Mouse (Mus musculus) yolk sac, embryonic 10.5 days (tissue): ENCODE data around the gene Yipf3.

ENCODE experiments used
- DNase-seq: peaks from one replicate; pipeline ENCODE4 v3.0.0-alpha.2; 2017; ENCODE audit warnings: low spot score

Gene Yipf3

DNA sequence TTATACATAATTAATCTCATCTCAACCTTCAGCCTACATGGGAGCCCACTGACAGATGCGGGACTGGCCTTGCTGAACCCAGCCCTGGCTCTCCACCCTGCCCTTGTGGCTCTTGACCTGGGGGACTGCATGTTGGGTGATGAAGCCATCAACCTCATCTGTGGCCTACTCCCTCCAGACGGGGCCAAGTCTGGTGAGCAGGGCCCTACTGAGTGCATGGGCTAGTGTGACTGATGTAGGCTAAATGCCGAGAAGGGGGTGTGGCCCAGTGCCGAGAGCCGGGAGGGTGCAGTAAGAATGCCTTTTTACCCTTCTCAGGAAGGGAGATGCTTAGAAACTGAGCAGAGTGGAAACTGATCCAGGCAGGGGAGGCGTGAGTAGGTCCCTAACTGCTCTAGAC, 7.3 kb downstream of the Yipf3 start:
- no peak for DNase-seq

- DNase-seq = no peak
These were observed 10.6 kb downstream of the Yipf3 start for GRCm38 (mm10) chr17:46258279-46259053.

DNA sequence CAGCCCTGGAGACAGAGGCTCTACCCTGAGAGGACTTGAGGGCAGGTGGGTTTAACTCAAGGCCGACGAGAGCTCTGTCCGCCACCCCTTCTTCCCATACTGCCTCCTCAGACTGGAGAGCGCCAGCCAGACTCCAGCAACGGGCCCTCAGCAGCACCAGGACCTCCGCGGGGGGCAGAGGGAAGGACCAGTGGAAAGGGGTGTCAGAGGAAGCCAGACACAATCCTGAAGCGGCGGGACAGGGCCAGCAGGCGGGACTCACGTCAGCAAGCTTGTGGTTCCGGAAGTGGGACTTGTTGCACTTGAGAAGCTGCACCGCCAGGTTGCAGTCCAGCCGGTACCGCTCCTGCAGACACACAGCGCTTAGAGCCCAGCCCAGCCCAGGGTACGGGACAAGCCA, 11.8 kb downstream of the Yipf3 start:
- no peak for DNase-seq

GRCm38 (mm10) chr17:46262201-46262694, 14.4 kb downstream of the Yipf3 start:
- no peak for DNase-seq

DNA sequence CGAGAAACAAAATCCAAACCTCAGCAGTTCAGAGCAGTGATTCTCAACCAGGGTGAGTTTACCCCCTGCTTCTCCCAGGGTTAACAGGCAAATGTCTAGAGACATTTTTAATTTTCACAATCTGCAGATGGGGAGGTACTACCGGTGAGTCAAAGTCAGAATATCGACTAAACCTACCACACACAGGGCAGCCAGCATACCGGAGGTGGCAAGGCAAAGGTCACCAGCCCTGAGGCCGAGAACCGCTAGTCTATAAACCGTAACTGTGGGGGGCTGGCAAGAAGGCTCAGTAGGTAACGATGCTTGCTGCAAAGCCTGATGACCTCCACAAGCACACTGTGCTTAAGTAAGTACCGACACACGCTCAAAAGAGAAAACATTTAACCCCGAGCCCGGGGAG, 17.6 kb downstream of the Yipf3 start:
- no peak for DNase-seq

- DNase-seq = peak; percentile 65
These were observed 18.2 kb downstream of the Yipf3 start for GRCm38 (mm10) chr17:46265918-46266618.

- DNase-seq = peak; percentile 63
These were observed 19.1 kb downstream of the Yipf3 start for GRCm38 (mm10) chr17:46266986-46267385.

GRCm38 (mm10) chr17:46267511-46267910, 19.6 kb downstream of the Yipf3 start:
- DNase-seq = no peak

GRCm38 (mm10) chr17:46268026-46268720, 20.3 kb downstream of the Yipf3 start:
- DNase-seq = peak; percentile 53

- DNase-seq = no peak
These were observed 22.1 kb downstream of the Yipf3 start for GRCm38 (mm10) chr17:46269771-46270534.

DNA sequence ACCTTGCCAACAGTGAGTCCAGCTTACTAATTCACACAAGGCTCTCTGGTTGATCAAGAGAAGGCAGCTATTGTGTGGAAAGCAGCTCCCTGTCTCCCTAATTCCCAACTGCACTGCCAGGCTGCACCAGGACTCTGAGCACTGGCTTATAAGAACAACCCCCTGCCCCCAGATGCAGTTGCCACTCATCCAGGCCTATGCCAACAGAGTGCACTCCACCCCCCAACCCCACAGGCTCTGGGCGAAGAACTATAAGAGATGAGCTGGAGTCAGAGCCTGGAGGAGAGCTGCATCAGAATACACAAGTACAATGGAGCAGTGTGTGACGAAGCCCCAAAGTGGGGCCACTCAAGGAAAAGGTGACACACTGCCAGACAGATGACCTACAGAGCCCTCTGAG, 24.2 kb downstream of the Yipf3 start:
- no peak for DNase-seq

DNA sequence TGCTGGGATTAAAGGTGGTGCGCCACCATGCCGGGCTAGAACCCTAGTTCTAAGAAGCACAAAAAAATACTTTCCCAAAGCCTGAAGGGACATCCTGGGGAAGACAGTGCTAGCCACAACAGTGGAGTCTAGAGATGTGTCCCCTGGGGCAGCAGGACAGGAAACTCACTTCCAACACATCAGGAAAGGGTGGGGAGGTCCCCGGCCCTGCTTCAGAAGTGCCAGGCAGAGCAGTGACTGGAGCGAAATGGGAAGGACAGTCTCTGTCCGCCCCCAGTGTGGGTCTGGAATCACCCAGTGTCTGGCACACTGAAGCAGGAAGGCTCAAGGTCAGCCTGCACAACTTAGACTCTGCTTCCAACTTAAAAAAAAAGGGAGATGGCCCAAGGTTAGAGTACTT, 24.8 kb downstream of the Yipf3 start:
- no peak for DNase-seq

GRCm38 (mm10) chr17:46273803-46274236, 25.9 kb downstream of the Yipf3 start:
- DNase-seq = no peak

DNA sequence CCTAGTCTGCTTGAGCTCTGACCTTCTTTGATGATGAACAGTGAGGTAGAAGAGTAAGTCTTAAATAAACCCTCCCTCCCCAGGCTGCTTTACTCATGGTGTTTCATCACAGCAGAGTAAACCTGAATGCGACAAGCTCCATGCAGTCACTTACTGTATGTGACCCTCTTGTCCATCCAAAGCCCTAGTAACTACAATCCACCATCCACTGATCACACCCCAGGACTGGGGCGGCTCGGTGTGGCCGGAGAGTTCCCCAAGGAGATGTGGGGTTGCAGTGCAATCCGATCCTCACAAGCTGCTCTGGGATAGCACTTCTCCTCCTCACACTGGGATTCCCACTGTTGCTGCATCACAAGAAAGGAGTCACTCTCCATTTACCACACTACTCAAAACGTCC, 26.6 kb downstream of the Yipf3 start:
- no peak for DNase-seq

GRCm38 (mm10) chr17:46275034-46275433, 27.2 kb downstream of the Yipf3 start:
- no peak for DNase-seq

DNA sequence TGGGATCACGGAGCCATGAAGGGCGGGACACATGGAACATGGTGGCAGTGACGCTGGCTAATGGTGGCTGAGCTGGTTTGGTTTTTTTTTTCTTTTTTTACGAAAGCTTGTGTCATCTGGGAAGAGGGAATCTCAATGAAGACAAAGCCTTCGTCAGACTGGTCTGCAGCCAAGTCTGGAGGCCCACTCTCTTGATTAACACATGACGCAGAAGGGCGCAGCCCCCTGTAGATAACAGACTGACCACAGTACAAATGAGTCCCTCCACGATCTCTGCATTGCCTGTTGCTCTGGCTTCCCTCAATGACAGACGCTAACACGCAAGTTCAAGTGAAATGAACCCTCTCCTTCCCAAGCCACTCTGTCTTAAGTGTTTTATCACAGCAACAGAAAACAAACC, 27.6 kb downstream of the Yipf3 start:
- no peak for DNase-seq

DNA sequence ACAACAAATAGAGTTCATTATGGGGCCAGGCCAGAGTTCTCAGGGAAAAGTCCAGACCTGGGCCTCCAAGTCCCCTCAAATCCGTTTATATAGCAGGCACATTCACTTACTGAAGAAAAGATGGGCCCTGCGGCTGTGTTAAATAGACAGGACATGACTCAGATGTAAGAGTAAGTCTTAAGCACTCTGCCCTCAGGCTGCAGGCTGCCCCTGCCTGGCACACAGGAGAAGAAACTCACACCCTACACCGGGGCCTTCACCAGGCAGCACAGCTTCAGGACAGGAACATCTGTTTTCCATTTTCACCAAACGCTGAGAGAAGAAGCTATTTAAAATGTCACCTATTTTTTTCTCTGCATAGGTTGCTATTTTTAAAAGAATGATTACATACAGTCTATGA, 29.7 kb downstream of the Yipf3 start:
- DNase-seq = no peak

DNA sequence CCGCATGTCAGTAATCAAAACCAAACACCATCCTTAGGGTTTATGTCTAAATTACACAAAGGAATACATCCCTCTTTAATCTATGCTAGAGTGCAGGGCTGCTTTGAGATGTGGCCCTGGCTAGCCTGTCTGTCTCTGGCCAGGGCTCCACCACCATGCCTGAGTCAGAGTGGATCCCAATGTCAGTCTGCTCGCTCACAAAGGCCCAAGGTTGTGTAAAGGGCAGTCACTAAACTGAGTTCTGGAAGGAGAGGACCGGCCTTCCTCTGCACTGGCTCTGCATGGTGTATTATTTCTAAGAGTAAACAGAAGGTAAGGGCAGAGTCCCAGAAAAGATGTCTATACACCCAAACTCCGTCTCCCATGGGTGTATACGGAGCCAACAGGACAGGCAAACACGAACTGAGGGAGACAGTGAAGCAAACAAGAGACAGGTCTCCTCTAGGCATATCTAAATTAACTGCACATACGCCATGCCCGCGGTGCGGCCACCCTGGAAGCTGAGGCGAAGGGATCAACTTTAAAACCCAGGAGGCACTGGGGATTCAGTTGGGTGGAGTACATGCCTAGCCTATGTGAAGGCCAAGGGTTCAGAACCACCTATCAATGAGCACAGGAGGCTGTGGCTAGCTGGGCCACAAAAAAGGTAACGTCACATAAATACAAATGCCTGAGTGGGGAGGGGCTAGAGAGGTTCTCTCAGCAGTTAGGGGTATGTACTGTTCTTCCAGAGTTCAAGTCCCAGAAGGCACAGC, 30.3 kb downstream of the Yipf3 start:
- DNase-seq = no peak

GRCm38 (mm10) chr17:46282483-46283123, 34.7 kb downstream of the Yipf3 start, which contains the start of gene Tjap1:
Gene Tjap1, minus strand, starts transcription at chr17:46283026.
- peak; percentile 95 for DNase-seq

DNA sequence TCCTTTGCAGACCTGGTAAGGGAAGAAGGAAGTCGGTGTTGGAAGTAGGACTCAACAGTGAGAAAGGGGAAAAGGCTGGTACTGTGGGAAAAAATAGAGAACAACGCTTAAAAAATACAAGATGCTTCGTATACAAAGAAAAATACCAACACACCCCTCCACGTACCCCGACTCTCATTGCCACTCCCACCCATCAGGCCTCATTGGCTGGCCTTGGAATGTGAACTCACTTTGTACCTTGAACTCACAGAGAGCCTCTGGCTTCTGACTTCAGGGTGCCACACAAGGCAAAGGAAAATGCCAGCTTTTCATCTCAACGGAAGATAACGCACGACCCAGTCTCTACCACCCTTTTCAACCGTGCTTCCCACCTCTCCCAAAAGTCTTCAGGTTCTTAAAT, 35.3 kb downstream of the Yipf3 start:
- no peak for DNase-seq

DNA sequence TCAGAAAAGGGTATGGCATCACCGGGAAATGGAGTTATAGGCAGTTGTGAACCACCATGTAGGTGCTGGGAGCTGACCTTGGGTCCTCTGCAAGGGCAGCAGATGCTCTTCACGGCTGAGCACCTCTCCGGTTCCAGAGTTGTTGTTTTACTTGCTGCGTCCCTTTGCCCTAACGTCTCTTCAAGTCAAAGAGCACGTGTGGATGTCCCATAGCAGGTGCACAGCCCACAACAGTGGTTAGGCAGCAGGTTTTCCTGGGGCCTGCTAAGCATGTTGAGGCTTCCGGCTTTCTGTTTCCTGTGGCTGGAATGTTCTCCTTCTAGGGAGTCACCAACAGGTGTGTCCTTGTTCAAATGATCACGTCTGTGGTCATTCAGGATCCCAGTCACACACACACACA, 36.0 kb downstream of the Yipf3 start:
- no peak for DNase-seq
